15 mouse cellular contexts compared by ENCODE assay signal in genomic region chr9:65572837-65573236, GRCm38 (mm10). TPM values are rescaled to one million over a fixed set of nuclear protein-coding genes. Genes with fewer than 3 reads are reported as not detected.
"Had no signal": no experiment of that assay in that cellular context is flagged by ENCODE, and none has a peak within 500 bp of the region (broad histone marks: within the 10 kb centered on the region; RNA-seq: fewer than 3 reads in every experiment).

No protein-coding gene starts in this region.

- H3K9me3 ChIP-seq: limb, embryonic 15.5 days; midbrain, embryonic 13.5 days; neural tube, embryonic 15.5 days had no signal

- H3K9ac ChIP-seq: limb, embryonic 15.5 days; midbrain, embryonic 13.5 days; neural tube, embryonic 15.5 days had no signal

- DNase-seq: kidney, adult 9 months; kidney, postnatal 36 days; layer of hippocampus, adult 9-11 months; layer of hippocampus, postnatal 36 days; right cerebral cortex, adult 18-20 months; thymus, postnatal 4 days had no signal

- H3K4me2 ChIP-seq: limb, embryonic 15.5 days; midbrain, embryonic 13.5 days; neural tube, embryonic 15.5 days had no signal

- ATAC-seq: inflammation-experienced regulatory T-cells, adult 6 months; intestine, postnatal 0 days; midbrain, embryonic 13.5 days had no signal

- H3K36me3 ChIP-seq: neural tube, embryonic 15.5 days had no signal

- H3K4me3 ChIP-seq: limb, embryonic 15.5 days; midbrain, embryonic 13.5 days; myocyte; neural tube, embryonic 15.5 days had no signal

- H3K27ac ChIP-seq: kidney, postnatal 0 days; limb, embryonic 15.5 days; midbrain, embryonic 13.5 days; neural tube, embryonic 15.5 days; stomach, postnatal 0 days had no signal

- H3K27me3 ChIP-seq: limb, embryonic 15.5 days; midbrain, embryonic 13.5 days; neural tube, embryonic 15.5 days had no signal

RNA-seq across cellular contexts. Expression of gene Ankdd1a, which starts 52.8 kb away (rescaled TPM):
- polyA plus RNA-seq: inflammation-experienced regulatory T-cells, adult 6 months; intestine, postnatal 0 days; limb, embryonic 11.5 days had no signal
